Mouse (Mus musculus) intestine, embryonic 14.5 days (tissue): ENCODE data around the gene Nrg4. TPM values are rescaled to one million over a fixed set of nuclear protein-coding genes. Genes with fewer than 3 reads are reported as not detected.

Source experiments
- ATAC-seq: fragments of 200-750 bp; cut with Nextera tagmentation; replicated peaks from 2 replicates; pipeline ENCODE4 v1.8.0; 2017; ENCODE audit warnings: low read depth, moderate number of reproducible peaks, moderate TSS enrichment, moderate library complexity; ENCODE audit not compliant: low FRiP score, low TSS enrichment
- DNase-seq: peaks from one replicate; pipeline ENCODE4 v3.0.0-alpha.2; 2018; ENCODE audit warnings: low spot score
- H3K27ac ChIP-seq: fragments of 300-500 bp; sonication (generic); 2 replicates; pipeline ENCODE4 v1.5.1; 2014; ENCODE audit warnings: low read depth, mild to moderate bottlenecking, control low read depth
- H3K27me3 ChIP-seq: fragments of 300-500 bp; sonication (generic); replicated peaks from 2 replicates; pipeline ENCODE4 v1.6.1; 2014; ENCODE audit warnings: low read length, control low read depth; ENCODE audit not compliant: control insufficient read depth, insufficient read depth
- H3K36me3 ChIP-seq: fragments of 300-500 bp; sonication (generic); 2 replicates; pipeline ENCODE4 v1.6.1; 2014; ENCODE audit warnings: low read length, control low read depth; ENCODE audit not compliant: control insufficient read depth, insufficient read depth
- H3K4me1 ChIP-seq: fragments of 300-500 bp; sonication (generic); replicated peaks from 2 replicates; pipeline ENCODE4 v1.6.1; 2014; ENCODE audit warnings: low read length, control low read depth, mixed read lengths; ENCODE audit not compliant: control insufficient read depth, insufficient read depth
- H3K4me2 ChIP-seq: fragments of 300-500 bp; sonication (generic); 2 replicates; pipeline ENCODE4 v1.6.1; 2014; ENCODE audit warnings: low read length
- H3K4me3 ChIP-seq: fragments of 300-500 bp; sonication (generic); 2 replicates; pipeline ENCODE4 v1.5.1; 2014; ENCODE audit warnings: low read depth, low read length, control low read depth, mixed read lengths
- H3K9ac ChIP-seq: fragments of 300-500 bp; sonication (generic); 2 replicates; pipeline ENCODE4 v1.6.1; 2014; ENCODE audit warnings: mild to moderate bottlenecking, low read length
- H3K9me3 ChIP-seq: fragments of 300-500 bp; sonication (generic); 2 replicates; pipeline ENCODE4 v1.6.1; 2016; ENCODE audit warnings: low read length, control low read depth; ENCODE audit not compliant: control insufficient read depth
- WGBS: fragments of 180-500 bp; shearing (Covaris S2); extraction: QIAGEN DNeasy Blood & Tissue Kit; methylation state at CpG from one replicate; pipeline ENCODE4 v1.1.7; 2014; 5-methylcytosine and 5-hydroxymethylcytosine counted together
- polyA plus RNA-seq: library from polyadenylated mRNA; unstranded; fragments of >200 nt; fragmentation: Nextera tagmentation; extraction: Ambion mirVana; gene quantifications from 2 replicates; pipeline ENCODE4 v1.2.1, GENCODE M21; 2014

Gene Nrg4
- polyA plus RNA-seq, result 1.3 and 1.5 TPM in 2 replicates

- ATAC-seq (peak; percentile 87), DNase-seq (peak; percentile 89)
- H3K27ac ChIP-seq, result no peak within 1 kb of the TSS
- peak within 1 kb of the TSS; percentile 58 for H3K9ac ChIP-seq
- no peaks in the 10 kb centered on the region for H3K36me3 ChIP-seq
- H3K9me3 ChIP-seq, result no peaks in the 10 kb centered on the region
- H3K27me3 ChIP-seq, result peaks cover 52% of the 10 kb centered on the region
- no peaks in the 10 kb centered on the region for H3K4me1 ChIP-seq
- peak within 1 kb of the TSS; percentile 81 for H3K4me2 ChIP-seq
- WGBS, result 0% methylated on average over 52 of the region's 82 CpGs
- peak within 1 kb of the TSS; percentile 65 for H3K4me3 ChIP-seq
Observed at GRCm38 (mm10) chr9:55326515-55327233, at the start of gene Nrg4, which contains the start of gene Tmem266. TSS of gene Nrg4 (minus strand) at chr9:55326844. TSS of gene Tmem266 (plus strand) at chr9:55326913.

- Histone ChIP-seq H3K4me3 (no peak overlapping the region), H3K27me3 (no peaks in the 10 kb centered on the region), H3K9me3 (no peaks in the 10 kb centered on the region), H3K36me3 (no peaks in the 10 kb centered on the region), H3K4me1 (no peaks in the 10 kb centered on the region), H3K27ac (no peak overlapping the region), H3K9ac (no peak overlapping the region), H3K4me2 (no peak overlapping the region)
- ATAC-seq, result no peak
- no peak for DNase-seq
- WGBS, result 78% methylated on average over 7 of the region's 7 CpGs
Observed at GRCm38 (mm10) chr9:55371908-55372307, 45.3 kb upstream of the Nrg4 start.

- Histone ChIP-seq H3K4me1 (no peaks in the 10 kb centered on the region), H3K27ac (no peak overlapping the region), H3K36me3 (no peaks in the 10 kb centered on the region), H3K4me3 (no peak overlapping the region), H3K9me3 (no peaks in the 10 kb centered on the region), H3K9ac (no peak overlapping the region), H3K4me2 (no peak overlapping the region), H3K27me3 (no peaks in the 10 kb centered on the region)
- WGBS, result 49% methylated on average over 3 of the region's 3 CpGs
- ATAC-seq (no peak), DNase-seq (no peak)
Observed at GRCm38 (mm10) chr9:55368011-55368410, 41.4 kb upstream of the Nrg4 start.

- no peaks in the 10 kb centered on the region for H3K36me3 ChIP-seq
- ATAC-seq (no peak), DNase-seq (no peak)
- no peak overlapping the region for H3K27ac ChIP-seq
- no peak overlapping the region for H3K9ac ChIP-seq
- no peaks in the 10 kb centered on the region for H3K9me3 ChIP-seq
- no peaks in the 10 kb centered on the region for H3K4me1 ChIP-seq
- H3K4me2 ChIP-seq, result no peak overlapping the region
- H3K4me3 ChIP-seq, result no peak overlapping the region
- H3K27me3 ChIP-seq, result no peaks in the 10 kb centered on the region
Observed at GRCm38 (mm10) chr9:55363707-55364106, 37.1 kb upstream of the Nrg4 start.

- Histone ChIP-seq H3K4me1 (no peaks in the 10 kb centered on the region), H3K4me2 (no peak overlapping the region), H3K27me3 (no peaks in the 10 kb centered on the region), H3K4me3 (no peak overlapping the region), H3K27ac (no peak overlapping the region), H3K36me3 (no peaks in the 10 kb centered on the region), H3K9ac (no peak overlapping the region), H3K9me3 (no peaks in the 10 kb centered on the region)
- DNase-seq (no peak), ATAC-seq (no peak)
- WGBS, result 62% methylated on average over 5 of the region's 5 CpGs
Observed at GRCm38 (mm10) chr9:55361969-55362368, 35.3 kb upstream of the Nrg4 start.

- Histone ChIP-seq H3K4me2 (no peak overlapping the region), H3K27me3 (no peaks in the 10 kb centered on the region), H3K4me1 (no peaks in the 10 kb centered on the region), H3K9me3 (no peaks in the 10 kb centered on the region), H3K36me3 (no peaks in the 10 kb centered on the region), H3K9ac (no peak overlapping the region), H3K4me3 (no peak overlapping the region), H3K27ac (no peak overlapping the region)
- no peak for DNase-seq
- 58% methylated on average over 7 of the region's 7 CpGs for WGBS
- no peak for ATAC-seq
Observed at GRCm38 (mm10) chr9:55360861-55361260, 34.2 kb upstream of the Nrg4 start.

- Histone ChIP-seq H3K36me3 (no peaks in the 10 kb centered on the region), H3K4me2 (no peak overlapping the region), H3K27me3 (no peaks in the 10 kb centered on the region), H3K4me1 (no peaks in the 10 kb centered on the region), H3K9ac (no peak overlapping the region), H3K27ac (no peak overlapping the region), H3K9me3 (no peaks in the 10 kb centered on the region), H3K4me3 (no peak overlapping the region)
- ATAC-seq, result no peak
- no peak for DNase-seq
- 82% methylated on average over 3 of the region's 3 CpGs for WGBS
Observed at GRCm38 (mm10) chr9:55360372-55360771, 33.7 kb upstream of the Nrg4 start.

- Histone ChIP-seq H3K4me3 (no peak overlapping the region), H3K27ac (no peak overlapping the region), H3K4me2 (no peak overlapping the region), H3K4me1 (no peaks in the 10 kb centered on the region), H3K27me3 (no peaks in the 10 kb centered on the region), H3K36me3 (no peaks in the 10 kb centered on the region), H3K9me3 (no peaks in the 10 kb centered on the region), H3K9ac (no peak overlapping the region)
- DNase-seq, result no peak
- no peak for ATAC-seq
- WGBS, result 77% methylated on average over 1 of the region's 1 CpGs
Observed at GRCm38 (mm10) chr9:55357164-55357563, 30.5 kb upstream of the Nrg4 start.

GRCm38 (mm10) chr9:55355270-55355834 lies 28.7 kb upstream of the Nrg4 start:
- Histone ChIP-seq H3K9me3 (no peaks in the 10 kb centered on the region), H3K36me3 (no peaks in the 10 kb centered on the region), H3K4me1 (no peaks in the 10 kb centered on the region), H3K4me2 (no peak overlapping the region), H3K27ac (no peak overlapping the region), H3K9ac (no peak overlapping the region), H3K4me3 (no peak overlapping the region), H3K27me3 (no peaks in the 10 kb centered on the region)
- no peak for DNase-seq
- 59% methylated on average over 8 of the region's 8 CpGs for WGBS
- ATAC-seq, result no peak
